25 mouse cellular contexts compared by ENCODE assay signal in genomic region chr9:29776542-29776941, GRCm38 (mm10).
A peak's percentile ranks its signal among the peaks of the same experiment; 100 is the strongest.
DNase-seq lines count a peak whose midpoint lies in the region; ATAC-seq and TF ChIP-seq lines count a peak whose summit lies in the region.
"Had no signal": no experiment of that assay in that cellular context is flagged by ENCODE, and none has a peak within 500 bp of the region (broad histone marks: within the 10 kb centered on the region; RNA-seq: fewer than 3 reads in every experiment).

No protein-coding gene starts in this region.

- peak; percentile 23 for DNase-seq in lung, embryonic 14.5 days
- no peak for DNase-seq in lung, postnatal 14 days
- DNase-seq in ES-CJ7 (ENCODE audit: low read depth, low spot score) (peak; percentile 1), R1 (ENCODE audit: low read depth, low spot score) (peak; percentile 10)
- DNase-seq in lung, postnatal 36 days: peak; percentile 53
- no peak for DNase-seq in B cell, adult 2 months
- no peak for DNase-seq in yolk sac, embryonic 10.5 days (ENCODE audit: low spot score)
- DNase-seq: adrenal gland, postnatal 10 days; adrenal gland, postnatal 36 days; cerebellum, adult 18-20 months; cerebellum, adult 9-10 months; cerebellum, postnatal 14 days; gastrocnemius, adult 2 months; gastrocnemius, postnatal 14 days; heart, adult 18-20 months; heart, postnatal 14 days; heart, postnatal 4 days had no signal

- no peaks in the 10 kb centered on the region for H3K4me1 ChIP-seq in lung, embryonic 14.5 days (ENCODE audit: insufficient read depth)

- H3K27me3 ChIP-seq in lung, embryonic 14.5 days (ENCODE audit: insufficient read depth, low read length): no peaks in the 10 kb centered on the region
- H3K27me3 ChIP-seq: heart, embryonic 13.5 days had no signal

- no peak overlapping the region for H3K27ac ChIP-seq in lung, embryonic 14.5 days (ENCODE audit: low read depth)
- H3K27ac ChIP-seq: forebrain, embryonic 10.5 days; forebrain, embryonic 13.5 days; gastrocnemius, adult 2 months; heart, embryonic 13.5 days; hindbrain, embryonic 14.5 days; hindbrain, postnatal 0 days had no signal

- no peaks in the 10 kb centered on the region for H3K36me3 ChIP-seq in lung, embryonic 14.5 days (ENCODE audit: insufficient read depth)
- H3K36me3 ChIP-seq: forebrain, embryonic 10.5 days; G1E; heart, embryonic 13.5 days had no signal

- TF ChIP-seq CTCF in lung, embryonic 14.5 days (IDR thresholded peaks at IDR 0.05; ENCODE audit: low read depth): no peak

- 53% methylated on average over 4 of the region's 4 CpGs for WGBS in lung, embryonic 14.5 days

- no peak overlapping the region for H3K4me3 ChIP-seq in lung, embryonic 14.5 days (ENCODE audit: low read depth, low read length)
- H3K4me3 ChIP-seq: forebrain, embryonic 10.5 days; forebrain, embryonic 13.5 days; gastrocnemius, adult 2 months; heart, embryonic 13.5 days had no signal

- no peak overlapping the region for H3K9ac ChIP-seq in lung, embryonic 14.5 days
- H3K9ac ChIP-seq: forebrain, embryonic 13.5 days; heart, embryonic 13.5 days; hindbrain, embryonic 14.5 days had no signal

- no peaks in the 10 kb centered on the region for H3K9me3 ChIP-seq in lung, embryonic 14.5 days (ENCODE audit: low read depth, low read length)
- H3K9me3 ChIP-seq: forebrain, embryonic 10.5 days; forebrain, embryonic 13.5 days; heart, embryonic 13.5 days had no signal

- no peak overlapping the region for H3K4me2 ChIP-seq in lung, embryonic 14.5 days
- H3K4me2 ChIP-seq: forebrain, embryonic 13.5 days; heart, embryonic 13.5 days; hindbrain, embryonic 14.5 days had no signal

- ATAC-seq in lung, embryonic 14.5 days (ENCODE audit: insufficient read depth): no peak
- ATAC-seq: forebrain, embryonic 13.5 days; forebrain, embryonic 16.5 days; hindbrain, postnatal 0 days; inflammation-experienced regulatory T-cells, adult 6 months had no signal

Comparison
In these comparisons a context has a peak if more than half of its experiments do, and no peak if none do; other contexts are left out.
1. DNase-seq: peak in lung, embryonic 14.5 days (single experiment), ES-CJ7 (single experiment), R1 (single experiment) and lung, postnatal 36 days (single experiment); none in lung, postnatal 14 days (single experiment), B cell, adult 2 months (0 of 2) and yolk sac, embryonic 10.5 days (single experiment).